Mouse (Mus musculus) effector memory CD4-positive, alpha-beta T cell, adult 5 months (primary cell): ENCODE measurements around the gene Rnf5. TPM values are rescaled to one million over a fixed set of nuclear protein-coding genes. Genes with fewer than 3 reads are reported as not detected.

Experiments used
- polyA plus RNA-seq: library from polyadenylated mRNA; unstranded; fragments of 100-300 nt; shearing (Covaris generic); gene quantifications from one replicate; pipeline ENCODE4 v1.2.1, GENCODE M21; 2017

Rnf5 gene
- polyA plus RNA-seq, result 58.0 TPM

GRCm38 (mm10) chr17:34603375-34604060 is at the start of gene Rnf5:
Gene Rnf5, minus strand, starts transcription at chr17:34603690.

GRCm38 (mm10) chr17:34646906-34647787 is 43.7 kb upstream of the Rnf5 start, which contains the start of gene Atf6b:
Gene Atf6b, plus strand, starts transcription at chr17:34647146.

GRCm38 (mm10) chr17:34644608-34645007 is 41.1 kb upstream of the Rnf5 start, which contains the start of gene Fkbpl:
Gene Fkbpl, plus strand, starts transcription at chr17:34644764.

GRCm38 (mm10) chr17:34629221-34629751 is 25.8 kb upstream of the Rnf5 start, which contains the start of gene Prrt1:
Gene Prrt1, plus strand, starts transcription at chr17:34629533.

GRCm38 (mm10) chr17:34627943-34628643 is 24.6 kb upstream of the Rnf5 start, which contains the start of gene Ppt2:
Gene Ppt2, minus strand, starts transcription at chr17:34628510.

GRCm38 (mm10) chr17:34615871-34616270 is 12.4 kb upstream of the Rnf5 start, which contains the start of gene Egfl8:
Gene Egfl8, minus strand, starts transcription at chr17:34615971.

GRCm38 (mm10) chr17:34604061-34604508 is 595 bp upstream of the Rnf5 start, which contains the start of gene Agpat1:
Gene Agpat1, plus strand, starts transcription at chr17:34604262.

GRCm38 (mm10) chr17:34597566-34598095 is 5.9 kb downstream of the Rnf5 start, which contains the start of gene Ager:
Gene Ager, plus strand, starts transcription at chr17:34597862.

GRCm38 (mm10) chr17:34591029-34591993 is 12.2 kb downstream of the Rnf5 start, which contains the start of gene Pbx2:
Gene Pbx2, plus strand, starts transcription at chr17:34591266.

GRCm38 (mm10) chr17:34589681-34590101 is 13.8 kb downstream of the Rnf5 start, which contains the start of gene Gpsm3:
Gene Gpsm3, plus strand, starts transcription at chr17:34589806.

GRCm38 (mm10) chr17:34564003-34564421 is 39.5 kb downstream of the Rnf5 start, which contains the start of gene Notch4:
Gene Notch4, plus strand, starts transcription at chr17:34564268.

Other genes with a start within 250 kb of the Rnf5 start
- gene Btnl2, start 248.9 kb downstream of the Rnf5 start, polyA plus RNA-seq, result not detected
- gene Btnl1, start 226.6 kb downstream of the Rnf5 start, polyA plus RNA-seq, result not detected
- gene BC051142, start 204.9 kb downstream of the Rnf5 start, polyA plus RNA-seq, result 1.6 TPM
- gene Btnl4, start 126.4 kb downstream of the Rnf5 start, polyA plus RNA-seq, result not detected
- not detected for gene Btnl6, start 86.3 kb downstream of the Rnf5 start, polyA plus RNA-seq
- gene Notch4, start 39.4 kb downstream of the Rnf5 start, polyA plus RNA-seq, result 0.51 TPM
- 234 TPM for gene Gpsm3, start 13.9 kb downstream of the Rnf5 start, polyA plus RNA-seq
- 6.4 TPM for gene Pbx2, start 12.4 kb downstream of the Rnf5 start, polyA plus RNA-seq
- 0.60 TPM for gene Ager, start 5.8 kb downstream of the Rnf5 start, polyA plus RNA-seq
- 21.4 TPM for gene Agpat1, start 572 bp upstream of the Rnf5 start, polyA plus RNA-seq
- 0.92 TPM for gene Egfl8, start 12.3 kb upstream of the Rnf5 start, polyA plus RNA-seq
- 25.0 TPM for gene Ppt2, start 24.8 kb upstream of the Rnf5 start, polyA plus RNA-seq
- gene Prrt1, start 25.8 kb upstream of the Rnf5 start, polyA plus RNA-seq, result 20.2 TPM
- 3.2 TPM for gene Fkbpl, start 41.1 kb upstream of the Rnf5 start, polyA plus RNA-seq
- gene Atf6b, start 43.5 kb upstream of the Rnf5 start, polyA plus RNA-seq, result 56.1 TPM
- not detected for gene Tnxb, start 66.8 kb upstream of the Rnf5 start, polyA plus RNA-seq
- gene C4b, start 140.2 kb upstream of the Rnf5 start, polyA plus RNA-seq, result not detected
- not detected for gene Cyp21a1, start 200.9 kb upstream of the Rnf5 start, polyA plus RNA-seq
- gene Stk19, start 233.3 kb upstream of the Rnf5 start, polyA plus RNA-seq, result 25.8 TPM
- gene Dxo, start 233.3 kb upstream of the Rnf5 start, polyA plus RNA-seq, result 123 TPM
- gene Skiv2l, start 246.5 kb upstream of the Rnf5 start, polyA plus RNA-seq, result 128 TPM
- 49.5 TPM for gene Nelfe, start 246.7 kb upstream of the Rnf5 start, polyA plus RNA-seq